Mouse (Mus musculus): ENCODE data around the gene Ccr1.

DNA sequence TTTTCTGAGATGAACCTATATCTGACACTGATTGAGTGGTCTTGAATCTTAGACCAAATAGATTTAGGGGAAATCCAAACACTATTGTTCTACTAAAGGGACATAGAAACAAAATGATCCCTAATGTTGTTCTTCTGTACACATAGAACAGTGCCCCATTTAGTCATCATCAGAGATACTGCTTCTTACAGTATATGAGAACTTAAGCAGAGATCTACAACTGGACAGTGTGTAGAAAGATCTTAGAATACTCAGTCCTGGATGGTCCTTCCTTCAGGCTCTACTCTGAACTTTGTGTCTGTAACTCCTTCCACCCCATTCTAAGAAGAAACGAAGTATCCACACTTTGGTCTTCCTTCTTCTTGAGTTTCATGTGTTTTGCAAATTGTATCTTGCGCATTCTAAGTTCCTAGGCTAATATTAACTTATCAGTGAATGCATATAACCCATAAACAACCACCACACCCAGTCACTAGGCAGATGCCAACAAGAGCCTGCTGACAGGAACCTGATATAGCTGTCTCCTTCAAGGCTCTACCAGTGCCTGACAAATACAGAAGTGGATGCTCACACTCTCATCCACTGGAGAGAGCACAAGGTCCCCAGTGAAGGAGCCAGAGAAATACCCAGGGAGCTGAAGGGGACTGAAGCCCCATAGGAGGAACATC is 46.6 kb upstream of the Ccr1 start:
- TF ChIP-seq CTCF (IDR thresholded peaks at IDR 0.05 in 2 of 3, conservative IDR thresholded peaks at IDR 0.05 in 1 of 3; ENCODE audit: control insufficient read depth in 1 of 3, insufficient read depth in 1 of 3, low read depth in 2 of 3, low read length in 3 of 3, poor library complexity in 1 of 3, severe bottlenecking in 1 of 3) (no peak), HCFC1 (IDR thresholded peaks at IDR 0.05; ENCODE audit: low read depth, low read length) (no peak), POLR2A (IDR thresholded peaks at IDR 0.05; ENCODE audit: control insufficient read depth in 1 of 2, insufficient read depth in 1 of 2, low read depth in 1 of 2, low read length in 2 of 2, poor library complexity in 1 of 2) (no peak), CHD2 (IDR thresholded peaks at IDR 0.05; ENCODE audit: low read length) (no peak), GATA1 (IDR thresholded peaks at IDR 0.05; ENCODE audit: low read depth, low read length) (no peak), MAX (IDR thresholded peaks at IDR 0.05; ENCODE audit: low read length) (no peak), MAFK (IDR thresholded peaks at IDR 0.05; ENCODE audit: borderline replicate concordance, low read depth, low read length) (no peak), E2F4 (IDR thresholded peaks at IDR 0.05; ENCODE audit: borderline replicate concordance, low read depth, low read length) (no peak), SIN3A (IDR thresholded peaks at IDR 0.05; ENCODE audit: low read length) (no peak), CHD1 (IDR thresholded peaks at IDR 0.05; ENCODE audit: low read depth, low read length) (no peak), EP300 (IDR thresholded peaks at IDR 0.05; ENCODE audit: low read depth in 1 of 2, low read length in 2 of 2) (no peak), RAD21 (IDR thresholded peaks at IDR 0.05; ENCODE audit: low read depth, low read length) (no peak), MYC (IDR thresholded peaks at IDR 0.05; ENCODE audit: low read depth, low read length) (no peak), TCF12 (IDR thresholded peaks at IDR 0.05; ENCODE audit: low read depth, low read length) (no peak)

Data from MEL (cell line).